Mouse (Mus musculus) cortical plate, adult 2 months (tissue): ENCODE data around the gene Stxbp6.

Experiments
- CTCF ChIP-seq: fragments of 200-500 bp; IDR thresholded peaks from 2 replicates; pipeline ENCODE4 v1.5.1; 2011; ENCODE audit warnings: mild to moderate bottlenecking, control low read depth, low read length; ENCODE audit not compliant: insufficient read depth; ENCODE audit errors: extremely low read depth
- POLR2A ChIP-seq: fragments of 200-500 bp; IDR thresholded peaks from 2 replicates; pipeline ENCODE4 v1.6.1; 2011; ENCODE audit warnings: mild to moderate bottlenecking, low read length, control low read depth; ENCODE audit not compliant: insufficient read depth; ENCODE audit errors: extremely low read depth

- TF ChIP-seq CTCF (no peak), POLR2A (no peak)
Measured at GRCm38 (mm10) chr12:44835879-44836467, 238.5 kb downstream of the Stxbp6 start.
